Mouse (Mus musculus): ENCODE measurements at regions not wholly inside any gene's neighbourhood (a gene's known extent, or its start where the extent isn't known, plus 50 kb on each side); places are given as distances from the start of the nearest gene placed in this dataset.
A peak's percentile ranks its signal among the peaks of the same experiment; 100 is the strongest.
"Not testable (repeated sequence)": the region's sequence is repeated elsewhere in the genome, so short reads cannot be mapped to it uniquely, and the experiment has no call there.

DNA sequence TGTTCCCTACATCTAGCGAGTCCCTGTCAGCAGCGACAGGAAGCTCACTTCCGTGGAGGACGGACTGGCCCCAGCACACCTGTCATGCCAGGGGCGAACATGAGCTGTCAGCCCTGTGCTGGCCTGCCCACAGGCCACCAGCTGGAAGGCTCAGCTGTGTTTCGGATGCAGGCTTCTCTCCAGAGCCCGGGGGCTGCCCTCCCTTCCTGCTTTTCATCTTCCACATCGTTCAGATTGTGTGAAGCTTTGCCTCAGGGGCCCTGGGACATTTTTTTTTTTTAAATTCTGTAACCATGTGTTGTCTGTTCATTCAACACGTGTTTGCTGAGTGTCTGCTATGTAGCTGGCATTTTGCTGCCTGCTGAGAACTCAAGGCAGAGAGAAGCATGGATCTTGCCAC lies 167.2 kb downstream of the Csl start:
- Histone ChIP-seq H3K27me3 (ENCODE audit: control insufficient read depth, insufficient read depth, low read length) (no peaks in the 10 kb centered on the region), H3K36me3 (ENCODE audit: control insufficient read depth, insufficient read depth, low read length) (no peaks in the 10 kb centered on the region), H3K4me3 (ENCODE audit: low read depth, low read length) (no peak overlapping the region), H3K4me1 (ENCODE audit: control insufficient read depth, insufficient read depth, insufficient read length, low read length) (no peaks in the 10 kb centered on the region; the same call in 1 of the 2 replicates), H3K27ac (ENCODE audit: insufficient read depth, low read depth, low read length) (no peak overlapping the region)
- WGBS = 43% methylated on average over 9 of the region's 9 CpGs
- no peak for TF ChIP-seq CTCF (IDR thresholded peaks at IDR 0.05; ENCODE audit: extremely low read depth, insufficient read length, insufficient replicate concordance, low read depth, low read length)
- TF ChIP-seq POLR2A (IDR thresholded peaks at IDR 0.05; ENCODE audit: low read depth, low read length) = no peak

GRCm38 (mm10) chr10:99595659-99596058 lies 163.8 kb downstream of the Csl start:
- Histone ChIP-seq H3K4me1 (ENCODE audit: control insufficient read depth, insufficient read depth, insufficient read length, low read length) (no peaks in the 10 kb centered on the region; the same call in 1 of the 2 replicates), H3K27ac (ENCODE audit: insufficient read depth, low read depth, low read length) (no peak overlapping the region), H3K36me3 (ENCODE audit: control insufficient read depth, insufficient read depth, low read length) (no peaks in the 10 kb centered on the region), H3K27me3 (ENCODE audit: control insufficient read depth, insufficient read depth, low read length) (no peaks in the 10 kb centered on the region), H3K4me3 (ENCODE audit: low read depth, low read length) (no peak overlapping the region)
- no peak for TF ChIP-seq CTCF (IDR thresholded peaks at IDR 0.05; ENCODE audit: extremely low read depth, insufficient read length, insufficient replicate concordance, low read depth, low read length)
- TF ChIP-seq POLR2A (IDR thresholded peaks at IDR 0.05; ENCODE audit: low read depth, low read length) = no peak
- 71% methylated on average over 14 of the region's 14 CpGs for WGBS

DNA sequence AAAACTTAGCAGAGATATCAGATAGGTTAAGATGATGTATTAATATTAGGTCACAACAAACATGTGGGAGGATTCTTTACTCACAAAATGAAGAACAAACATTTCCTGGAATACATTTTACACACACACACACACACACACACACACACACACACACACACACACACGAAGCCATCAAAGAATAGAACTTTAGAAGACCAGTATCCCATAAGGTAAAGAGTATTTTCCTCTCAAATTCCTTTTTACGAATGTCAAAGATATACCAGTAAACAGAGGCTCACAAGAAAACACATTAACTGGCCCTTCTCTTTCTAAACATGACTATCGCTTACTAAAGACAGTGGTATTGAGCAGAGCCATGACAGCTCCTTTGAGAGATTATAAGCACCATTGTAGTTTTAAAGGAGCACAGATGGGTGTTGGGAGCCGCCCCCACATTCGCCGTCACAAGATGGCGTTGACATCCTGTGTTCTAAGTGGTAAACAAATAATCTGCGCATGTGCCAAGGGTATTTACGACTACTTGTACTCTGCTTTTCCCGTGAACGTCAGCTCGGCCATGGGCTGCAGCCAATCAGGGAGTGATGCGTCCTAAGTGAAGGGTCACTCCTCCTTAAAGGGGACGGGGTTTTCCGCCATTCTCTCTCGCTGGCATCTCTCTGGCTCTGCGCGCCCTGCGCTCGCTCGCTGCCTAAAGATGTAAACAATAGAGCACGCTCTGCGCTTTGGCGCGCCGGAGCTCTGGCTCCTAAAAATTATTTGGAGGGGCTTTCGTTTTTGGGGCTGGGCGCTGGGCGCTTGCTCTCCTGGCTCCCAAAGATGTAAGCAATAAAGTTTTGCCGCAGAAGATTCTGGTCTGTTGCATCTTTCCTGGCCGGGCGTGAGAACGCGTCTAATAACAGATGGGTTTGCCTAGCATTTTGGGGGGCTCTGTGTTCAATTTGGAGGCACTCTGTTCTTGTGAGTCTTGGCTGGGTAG lies 160.0 kb downstream of the Csl start:
- WGBS = 51% methylated on average over 28 of the region's 34 CpGs
- H3K27ac ChIP-seq (ENCODE audit: insufficient read depth, low read depth, low read length); H3K27me3 ChIP-seq (ENCODE audit: control insufficient read depth, insufficient read depth, low read length); H3K4me1 ChIP-seq (ENCODE audit: control insufficient read depth, insufficient read depth, insufficient read length, low read length); H3K36me3 ChIP-seq (ENCODE audit: control insufficient read depth, insufficient read depth, low read length): not testable (repeated sequence)
- H3K4me3 ChIP-seq (ENCODE audit: low read depth, low read length) = peak overlapping the region; percentile 58

- Histone ChIP-seq H3K27me3 (ENCODE audit: control insufficient read depth, insufficient read depth, low read length) (no peaks in the 10 kb centered on the region), H3K36me3 (ENCODE audit: control insufficient read depth, insufficient read depth, low read length) (no peaks in the 10 kb centered on the region), H3K4me1 (ENCODE audit: control insufficient read depth, insufficient read depth, insufficient read length, low read length) (no peaks in the 10 kb centered on the region), H3K4me3 (ENCODE audit: low read depth, low read length) (no peak overlapping the region), H3K27ac (ENCODE audit: insufficient read depth, low read depth, low read length) (no peak overlapping the region)
- TF ChIP-seq CTCF (IDR thresholded peaks at IDR 0.05; ENCODE audit: extremely low read depth, insufficient read length, insufficient replicate concordance, low read depth, low read length) = no peak
- no peak for TF ChIP-seq POLR2A (IDR thresholded peaks at IDR 0.05; ENCODE audit: low read depth, low read length)
- 41% methylated on average over 5 of the region's 5 CpGs for WGBS
Observed at GRCm38 (mm10) chr10:99602331-99602730, 157.1 kb downstream of the Csl start.

- Histone ChIP-seq H3K4me3 (ENCODE audit: low read depth, low read length) (no peak overlapping the region), H3K27ac (ENCODE audit: insufficient read depth, low read depth, low read length) (no peak overlapping the region), H3K27me3 (ENCODE audit: control insufficient read depth, insufficient read depth, low read length) (no peaks in the 10 kb centered on the region), H3K36me3 (ENCODE audit: control insufficient read depth, insufficient read depth, low read length) (no peaks in the 10 kb centered on the region), H3K4me1 (ENCODE audit: control insufficient read depth, insufficient read depth, insufficient read length, low read length) (no peaks in the 10 kb centered on the region)
- WGBS = 90% methylated on average over 1 of the region's 1 CpGs
- no peak for TF ChIP-seq POLR2A (IDR thresholded peaks at IDR 0.05; ENCODE audit: low read depth, low read length)
- TF ChIP-seq CTCF (IDR thresholded peaks at IDR 0.05; ENCODE audit: extremely low read depth, insufficient read length, insufficient replicate concordance, low read depth, low read length) = no peak
Observed at GRCm38 (mm10) chr10:99604172-99604571, 155.3 kb downstream of the Csl start.

DNA sequence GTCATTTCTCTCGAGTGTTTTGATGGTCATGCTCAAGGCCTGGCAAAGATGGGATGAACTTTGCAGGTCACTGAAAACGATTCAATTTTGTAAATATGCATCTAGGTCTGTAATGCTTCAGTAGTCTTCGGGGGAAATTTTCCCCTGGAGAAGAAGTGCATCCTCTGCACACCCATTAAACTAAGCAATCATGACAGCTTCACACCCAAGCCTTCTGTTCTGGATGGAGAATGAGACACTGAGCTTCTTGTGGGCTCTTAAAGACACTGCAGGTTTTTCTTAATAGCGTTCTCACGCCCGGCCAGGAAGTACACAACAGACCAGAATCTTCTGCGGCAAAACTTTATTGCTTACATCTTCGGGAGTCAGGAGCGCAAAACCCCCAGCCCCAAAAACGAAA lies 151.0 kb downstream of the Csl start:
- TF ChIP-seq CTCF (IDR thresholded peaks at IDR 0.05; ENCODE audit: extremely low read depth, insufficient read length, insufficient replicate concordance, low read depth, low read length) (no peak), POLR2A (IDR thresholded peaks at IDR 0.05; ENCODE audit: low read depth, low read length) (no peak)
- Histone ChIP-seq H3K4me1 (ENCODE audit: control insufficient read depth, insufficient read depth, insufficient read length, low read length) (no peaks in the 10 kb centered on the region), H3K4me3 (ENCODE audit: low read depth, low read length) (no peak overlapping the region), H3K27me3 (ENCODE audit: control insufficient read depth, insufficient read depth, low read length) (no peaks in the 10 kb centered on the region), H3K27ac (ENCODE audit: insufficient read depth, low read depth, low read length) (no peak overlapping the region), H3K36me3 (ENCODE audit: control insufficient read depth, insufficient read depth, low read length) (no peaks in the 10 kb centered on the region)
- 91% methylated on average over 10 of the region's 10 CpGs for WGBS

DNA sequence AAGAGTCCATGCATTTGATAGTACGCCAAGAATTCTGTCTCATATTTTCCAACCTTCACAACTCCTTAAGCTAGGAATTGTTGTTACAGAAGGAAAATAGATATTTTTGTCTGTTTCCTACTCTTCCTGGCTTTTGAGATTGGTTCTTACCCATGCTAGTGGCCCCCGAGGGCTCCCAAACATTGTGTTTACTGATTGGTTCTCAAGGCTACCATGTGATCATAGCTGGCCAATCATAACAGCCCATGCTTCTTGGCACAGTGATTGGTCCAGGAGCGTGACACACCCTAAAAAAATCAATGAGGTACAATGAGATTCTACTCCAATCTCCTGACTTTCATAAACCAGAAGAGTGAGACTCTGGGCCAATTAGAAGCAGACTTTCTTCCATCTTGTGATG lies 150.0 kb downstream of the Csl start:
- Histone ChIP-seq H3K4me1 (ENCODE audit: control insufficient read depth, insufficient read depth, insufficient read length, low read length) (no peaks in the 10 kb centered on the region), H3K36me3 (ENCODE audit: control insufficient read depth, insufficient read depth, low read length) (no peaks in the 10 kb centered on the region), H3K27me3 (ENCODE audit: control insufficient read depth, insufficient read depth, low read length) (no peaks in the 10 kb centered on the region)

More for the DNA sequence above, 150.0 kb downstream of the Csl start:
- 88% methylated on average over 3 of the region's 3 CpGs for WGBS
- Histone ChIP-seq H3K4me3 (ENCODE audit: low read depth, low read length) (no peak overlapping the region), H3K27ac (ENCODE audit: insufficient read depth, low read depth, low read length) (no peak overlapping the region)
- TF ChIP-seq CTCF (IDR thresholded peaks at IDR 0.05; ENCODE audit: extremely low read depth, insufficient read length, insufficient replicate concordance, low read depth, low read length) (no peak), POLR2A (IDR thresholded peaks at IDR 0.05; ENCODE audit: low read depth, low read length) (no peak)

Measured in small intestine, adult 2 months (tissue).